Mouse (Mus musculus) CD4-positive, CD25-positive, alpha-beta regulatory T cell, adult 2 months (primary cell): ENCODE data around the gene Dnajc22.
A peak's percentile ranks its signal among the peaks of the same experiment; 100 is the strongest.

Experiments
- DNase-seq: peaks from one replicate; pipeline ENCODE4 v3.0.0-alpha.2; 2012; ENCODE audit warnings: low read depth, low spot score

The Dnajc22 gene

GRCm38 (mm10) chr15:99087253-99088075, 5.5 kb upstream of the Dnajc22 start, which contains the start of gene C1ql4:
C1ql4 (minus strand) TSS chr15:99087817.
- peak; percentile 67 for DNase-seq

- DNase-seq, result peak; percentile 91
Observed at GRCm38 (mm10) chr15:99088292-99088691, 4.7 kb upstream of the Dnajc22 start.

GRCm38 (mm10) chr15:99089069-99089468, 3.9 kb upstream of the Dnajc22 start:
- DNase-seq, result peak; percentile 29

GRCm38 (mm10) chr15:99093291-99094258, 605 bp downstream of the Dnajc22 start:
- DNase-seq, result peak; percentile 53

GRCm38 (mm10) chr15:99094631-99095270, 1.8 kb downstream of the Dnajc22 start:
- no peak for DNase-seq

GRCm38 (mm10) chr15:99095356-99095755, 2.4 kb downstream of the Dnajc22 start:
- DNase-seq, result no peak

- DNase-seq, result no peak
Observed at GRCm38 (mm10) chr15:99096061-99096793, 3.3 kb downstream of the Dnajc22 start.

GRCm38 (mm10) chr15:99096831-99097500, 4.0 kb downstream of the Dnajc22 start:
- peak; percentile 34 for DNase-seq

GRCm38 (mm10) chr15:99097840-99098492, 5.0 kb downstream of the Dnajc22 start:
- peak; percentile 15 for DNase-seq

- no peak for DNase-seq
Observed at GRCm38 (mm10) chr15:99098493-99098861, 5.5 kb downstream of the Dnajc22 start.

GRCm38 (mm10) chr15:99099139-99099556, 6.2 kb downstream of the Dnajc22 start:
- DNase-seq, result peak; percentile 65

- DNase-seq, result no peak
Observed at GRCm38 (mm10) chr15:99099984-99100383, 7.0 kb downstream of the Dnajc22 start.

- no peak for DNase-seq
Observed at GRCm38 (mm10) chr15:99105238-99105637, 12.3 kb downstream of the Dnajc22 start.

GRCm38 (mm10) chr15:99107866-99108265, 14.9 kb downstream of the Dnajc22 start:
- peak; percentile 54 for DNase-seq

GRCm38 (mm10) chr15:99111139-99111538, 18.2 kb downstream of the Dnajc22 start:
- no peak for DNase-seq

GRCm38 (mm10) chr15:99111809-99112208, 18.8 kb downstream of the Dnajc22 start:
- DNase-seq, result no peak

- DNase-seq, result no peak
Observed at GRCm38 (mm10) chr15:99112843-99113395, 19.9 kb downstream of the Dnajc22 start.

- DNase-seq, result peak; percentile 50
Observed at GRCm38 (mm10) chr15:99113396-99113975, 20.5 kb downstream of the Dnajc22 start.
